Mouse (Mus musculus) lung, embryonic 16.5 days (tissue): Measurements from ENCODE around the gene Gtf3c6. TPM values are rescaled to one million over a fixed set of nuclear protein-coding genes. Genes with fewer than 3 reads are reported as not detected.
A peak's percentile ranks its signal among the peaks of the same experiment; 100 is the strongest.
"Not testable (repeated sequence)": the region's sequence is repeated elsewhere in the genome, so short reads cannot be mapped to it uniquely, and the experiment has no call there.

ENCODE experiments used
- ATAC-seq: fragments of 200-750 bp; cut with Nextera tagmentation; 2 replicates; pipeline ENCODE4 v1.8.0; 2017; ENCODE audit warnings: low read depth, mild to moderate bottlenecking, moderate library complexity
- H3K27ac ChIP-seq: fragments of 300-500 bp; sonication (generic); 2 replicates; pipeline ENCODE4 v1.5.1; 2014; ENCODE audit warnings: mild to moderate bottlenecking, control low read depth, low read length
- H3K27me3 ChIP-seq: fragments of 300-500 bp; sonication (generic); 2 replicates; pipeline ENCODE4 v1.6.1; 2014; ENCODE audit warnings: low read depth, low read length, mixed read lengths; ENCODE audit not compliant: control insufficient read depth, insufficient read depth
- H3K36me3 ChIP-seq: fragments of 300-500 bp; sonication (generic); 2 replicates; pipeline ENCODE4 v1.6.1; 2014; ENCODE audit warnings: low read length; ENCODE audit not compliant: control insufficient read depth, insufficient read depth
- H3K4me1 ChIP-seq: fragments of 300-500 bp; sonication (generic); replicated peaks from 2 replicates; pipeline ENCODE4 v1.6.1; 2014; ENCODE audit warnings: low read length, mixed read lengths; ENCODE audit not compliant: control insufficient read depth, insufficient read depth
- H3K4me2 ChIP-seq: fragments of 300-500 bp; sonication (generic); 2 replicates; pipeline ENCODE4 v1.6.1; 2014; ENCODE audit warnings: low read depth, low read length, control low read depth
- H3K4me3 ChIP-seq: fragments of 300-500 bp; sonication (generic); 2 replicates; pipeline ENCODE4 v1.5.1; 2014; ENCODE audit warnings: mild to moderate bottlenecking, low read length, control low read depth
- H3K9ac ChIP-seq: fragments of 300-500 bp; sonication (generic); 2 replicates; pipeline ENCODE4 v1.6.1; 2014; ENCODE audit warnings: low read length, control low read depth
- H3K9me3 ChIP-seq: fragments of 300-500 bp; sonication (generic); 2 replicates; pipeline ENCODE4 v1.6.1; 2016; ENCODE audit warnings: low read length; ENCODE audit not compliant: control insufficient read depth
- WGBS: fragments of 180-500 bp; shearing (Covaris S2); extraction: QIAGEN DNeasy Blood & Tissue Kit; methylation state at CpG from one replicate; pipeline ENCODE4 v1.1.7; 2014; 5-methylcytosine and 5-hydroxymethylcytosine counted together
- polyA plus RNA-seq: library from polyadenylated mRNA; unstranded; fragments of >200 nt; fragmentation: Nextera tagmentation; extraction: Ambion mirVana; gene quantifications from 2 replicates; pipeline ENCODE4 v1.2.1, GENCODE M21; 2015

Gene Gtf3c6
- 77.4 and 82.7 TPM in 2 replicates for polyA plus RNA-seq

GRCm38 (mm10) chr10:40257414-40258255 lies at the start of gene Gtf3c6:
Gtf3c6 (minus strand) TSS chr10:40258108.
- H3K4me2 ChIP-seq = peak within 1 kb of the TSS; percentile 72
- peak within 1 kb of the TSS; percentile 88 for H3K9ac ChIP-seq
- ATAC-seq = peak; percentile 78
- peaks cover 5% of the 10 kb centered on the region; the same call in 1 of the 2 replicates for H3K4me1 ChIP-seq
- H3K9me3 ChIP-seq = no peaks in the 10 kb centered on the region
- peak within 1 kb of the TSS; percentile 94 for H3K27ac ChIP-seq
- peak within 1 kb of the TSS; percentile 78 for H3K4me3 ChIP-seq
- H3K36me3 ChIP-seq = peaks cover 15% of the 10 kb centered on the region
- under 1% methylated on average over 43 of the region's 43 CpGs for WGBS
- H3K27me3 ChIP-seq = no peaks in the 10 kb centered on the region

DNA sequence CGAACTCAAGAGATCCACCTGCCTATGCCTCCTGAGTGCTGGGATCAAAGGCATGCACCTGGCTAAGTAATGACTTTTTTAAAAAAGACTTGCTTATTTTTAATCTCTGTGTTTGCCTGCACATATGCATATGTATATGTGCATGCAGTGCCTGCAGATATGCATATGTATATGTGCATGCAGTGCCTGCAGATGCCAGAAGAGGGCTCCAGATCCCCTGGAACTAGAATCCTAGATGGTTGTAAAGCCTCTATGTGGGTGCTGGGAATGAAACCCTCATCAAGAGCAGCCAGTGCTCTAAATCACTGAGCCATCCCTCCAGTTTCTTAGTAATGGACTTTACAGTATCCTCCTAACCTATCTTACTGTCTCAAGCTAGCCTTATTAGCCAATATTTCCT lies 48.1 kb upstream of the Gtf3c6 start:
- Histone ChIP-seq H3K36me3 (no peaks in the 10 kb centered on the region), H3K27ac (no peak overlapping the region), H3K4me1 (no peaks in the 10 kb centered on the region), H3K4me3 (no peak overlapping the region), H3K9ac (no peak overlapping the region), H3K4me2 (no peak overlapping the region), H3K9me3 (peaks cover 3% of the 10 kb centered on the region), H3K27me3 (no peaks in the 10 kb centered on the region)
- no peak for ATAC-seq
- WGBS = 80% methylated on average over 1 of the region's 1 CpGs

DNA sequence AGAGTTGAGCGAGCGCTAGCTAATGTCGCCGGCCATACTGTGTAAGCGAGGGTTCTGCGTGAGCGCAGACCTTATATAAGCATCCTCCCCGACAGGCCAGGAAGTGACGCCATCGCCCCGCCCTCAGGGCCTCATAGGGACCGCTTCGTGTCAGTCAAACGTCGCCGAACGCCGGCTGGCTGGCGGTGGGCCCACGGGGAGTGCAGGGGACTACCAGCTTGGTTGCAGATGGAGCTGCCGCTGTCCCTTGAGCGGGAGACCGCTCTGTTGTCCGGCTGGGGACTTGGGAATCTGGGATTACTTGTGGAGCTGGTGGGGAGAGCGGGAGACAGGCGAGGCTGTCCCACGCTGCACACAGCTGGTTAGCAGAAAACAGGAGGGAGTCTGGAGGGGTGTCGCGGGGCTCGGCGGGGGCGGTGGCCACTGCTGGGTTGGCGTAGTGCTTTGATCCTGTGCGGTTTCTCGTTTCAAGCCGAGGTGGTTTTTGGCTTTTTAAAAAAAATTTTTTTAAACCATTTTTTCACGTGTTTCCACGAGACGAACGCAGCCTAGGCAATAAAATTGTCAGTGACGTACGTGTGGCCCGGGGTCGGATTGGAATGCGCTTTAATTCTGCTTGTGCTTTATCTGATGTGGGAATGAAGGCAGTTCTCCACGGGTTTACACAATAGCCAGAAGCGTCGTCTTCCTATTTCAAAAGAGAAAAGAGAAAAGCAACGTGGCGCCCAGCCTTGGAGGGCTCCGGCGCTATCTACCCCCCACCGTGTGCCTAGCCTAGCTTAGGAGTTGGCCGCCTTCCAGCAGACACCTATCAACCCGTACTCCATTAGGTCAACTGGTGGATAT lies 44.5 kb upstream of the Gtf3c6 start, which contains the start of gene Amd1:
Gene Amd1 (minus strand): TSS at position 47 of the 846 bp plus-strand sequence.
- H3K36me3 ChIP-seq = no peaks in the 10 kb centered on the region
- under 1% methylated on average over 55 of the region's 55 CpGs for WGBS
- H3K27ac ChIP-seq = peak within 1 kb of the TSS; percentile 99
- H3K9me3 ChIP-seq = peaks cover 3% of the 10 kb centered on the region
- no peaks in the 10 kb centered on the region for H3K27me3 ChIP-seq
- peaks cover 18% of the 10 kb centered on the region for H3K4me1 ChIP-seq
- ATAC-seq = peak; percentile 98
- H3K4me2 ChIP-seq = peak within 1 kb of the TSS; percentile 86
- H3K9ac ChIP-seq = peak within 1 kb of the TSS; percentile 92
- peak within 1 kb of the TSS; percentile 75 for H3K4me3 ChIP-seq

DNA sequence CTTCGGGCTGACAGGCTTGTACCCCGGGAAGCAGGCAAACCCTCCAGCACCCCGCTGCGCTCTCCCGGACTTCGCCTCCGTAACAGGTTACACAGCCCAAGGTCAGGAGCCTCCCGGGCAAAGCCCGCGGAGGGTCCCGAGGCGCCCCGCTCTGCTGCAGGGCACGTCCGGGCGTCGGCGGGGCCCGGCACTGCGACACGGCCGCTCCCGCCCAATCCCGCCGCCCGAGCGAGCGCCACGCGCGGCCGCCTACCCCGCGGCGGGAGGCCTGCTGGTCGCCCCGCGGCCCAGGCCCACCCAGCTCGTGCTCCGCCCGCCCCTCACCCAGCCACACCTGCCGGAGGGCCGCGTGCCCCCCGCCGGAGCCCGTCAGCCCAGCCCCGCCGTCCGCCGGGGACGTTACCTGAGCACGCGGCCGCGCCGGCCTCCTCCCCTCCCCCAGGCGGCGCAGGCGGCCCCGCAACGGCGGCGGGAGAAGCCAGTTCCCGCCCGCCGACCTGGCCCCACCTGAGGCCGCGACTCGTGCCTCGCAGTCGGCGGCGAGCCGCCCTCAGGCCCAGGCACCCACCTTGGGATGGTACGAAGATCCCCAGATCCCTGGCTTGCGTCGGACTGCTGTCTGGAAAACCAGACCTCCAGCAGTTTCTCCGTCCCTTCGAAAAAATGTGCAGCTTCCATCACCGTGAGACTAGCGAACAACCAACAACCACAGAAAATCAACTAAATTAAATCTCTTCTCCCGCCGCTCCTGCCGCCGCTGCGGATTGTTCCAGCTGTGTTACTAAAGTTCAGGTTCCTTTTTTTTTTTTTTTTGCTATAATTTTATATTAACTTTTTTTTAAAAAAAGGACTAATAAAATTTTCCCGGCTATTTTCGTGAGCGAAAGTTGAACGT lies 43.5 kb upstream of the Gtf3c6 start:
- Histone ChIP-seq H3K4me2 (peak overlapping the region; percentile 77), H3K9ac (peak overlapping the region; percentile 92), H3K4me3 (peak overlapping the region; percentile 75), H3K27ac (peak overlapping the region; percentile 90), H3K4me1 (peaks cover 18% of the 10 kb centered on the region)
- H3K36me3 ChIP-seq, H3K27me3 ChIP-seq, H3K9me3 ChIP-seq: not testable (repeated sequence)
- peak; percentile 26 for ATAC-seq
- under 1% methylated on average over 55 of the region's 91 CpGs for WGBS

GRCm38 (mm10) chr10:40300648-40301171 lies 42.8 kb upstream of the Gtf3c6 start:
- no peaks in the 10 kb centered on the region for H3K36me3 ChIP-seq
- no peaks in the 10 kb centered on the region for H3K27me3 ChIP-seq
- H3K4me3 ChIP-seq = peak overlapping the region; percentile 75
- H3K27ac ChIP-seq = peak overlapping the region; percentile 90
- H3K4me1 ChIP-seq = peaks cover 18% of the 10 kb centered on the region
- H3K9me3 ChIP-seq = no peaks in the 10 kb centered on the region
- H3K9ac ChIP-seq = peak overlapping the region; percentile 92
- H3K4me2 ChIP-seq = peak overlapping the region; percentile 77
- peak; percentile 86 for ATAC-seq
- WGBS = under 1% methylated on average over 36 of the region's 36 CpGs

GRCm38 (mm10) chr10:40292640-40293039 lies 34.7 kb upstream of the Gtf3c6 start:
- Histone ChIP-seq H3K9me3 (no peaks in the 10 kb centered on the region), H3K27me3 (no peaks in the 10 kb centered on the region)
- 91% methylated on average over 6 of the region's 6 CpGs for WGBS

GRCm38 (mm10) chr10:40286767-40287166 lies 28.9 kb upstream of the Gtf3c6 start:
- Histone ChIP-seq H3K9ac (no peak overlapping the region), H3K9me3 (no peaks in the 10 kb centered on the region), H3K27me3 (no peaks in the 10 kb centered on the region), H3K27ac (no peak overlapping the region), H3K36me3 (peaks cover 17% of the 10 kb centered on the region), H3K4me3 (no peak overlapping the region), H3K4me2 (no peak overlapping the region), H3K4me1 (no peaks in the 10 kb centered on the region)
- ATAC-seq = no peak
- 91% methylated on average over 1 of the region's 1 CpGs for WGBS

More at GRCm38 (mm10) chr10:40292640-40293039, 34.7 kb upstream of the Gtf3c6 start:
- H3K36me3 ChIP-seq = peaks cover 12% of the 10 kb centered on the region
- no peaks in the 10 kb centered on the region for H3K4me1 ChIP-seq
- H3K4me3 ChIP-seq = no peak overlapping the region
- no peak overlapping the region for H3K27ac ChIP-seq
- H3K9ac ChIP-seq = no peak overlapping the region
- H3K4me2 ChIP-seq = no peak overlapping the region
- ATAC-seq = no peak

DNA sequence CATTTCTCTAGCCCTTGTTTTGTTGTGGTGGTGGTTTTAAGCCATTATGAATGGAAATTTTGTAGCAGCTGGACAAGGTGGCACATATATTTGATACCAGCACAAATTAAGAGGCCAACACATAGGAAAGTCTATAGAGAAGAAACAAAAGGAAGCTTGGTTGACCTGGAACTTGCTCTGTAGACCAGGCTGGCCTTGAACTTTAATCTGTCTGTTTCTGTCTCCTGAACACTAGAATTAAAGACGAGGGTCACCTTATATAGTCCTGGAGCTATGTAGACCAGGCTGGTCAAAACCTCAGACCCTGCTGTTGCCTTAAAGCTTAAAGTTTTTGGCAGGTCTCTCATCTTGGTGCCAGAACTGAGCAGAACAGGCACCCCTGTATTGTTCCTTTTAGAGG lies 27.7 kb upstream of the Gtf3c6 start:
- H3K4me1 ChIP-seq = no peaks in the 10 kb centered on the region
- no peak for ATAC-seq
- H3K4me2 ChIP-seq = no peak overlapping the region
- H3K36me3 ChIP-seq = peaks cover 14% of the 10 kb centered on the region
- H3K4me3 ChIP-seq = no peak overlapping the region
- H3K27me3 ChIP-seq = no peaks in the 10 kb centered on the region
- H3K9me3 ChIP-seq = no peaks in the 10 kb centered on the region
- no peak overlapping the region for H3K9ac ChIP-seq
- H3K27ac ChIP-seq = no peak overlapping the region
- WGBS = 90% methylated on average over 1 of the region's 1 CpGs
